Mouse (Mus musculus) left cerebral cortex, postnatal 36 days (tissue): ENCODE measurements around the gene Stx4a. TPM values are rescaled to one million over a fixed set of nuclear protein-coding genes. Genes with fewer than 3 reads are reported as not detected.
"Not testable (repeated sequence)": the region's sequence is repeated elsewhere in the genome, so short reads cannot be mapped to it uniquely, and the experiment has no call there.

Experiments
- DNase-seq, 2 experiments: peaks; one replicate each; pipeline ENCODE4 v3.0.0; 2021 to 2022; ENCODE audit warnings: low spot score in 2 of 2, mixed read lengths in 1 of 2
- intact Hi-C: fragments of 180-260 bp; cut with DNase I; formaldehyde crosslinking; loops from one replicate; pipeline ENCODE4 v1.15.1; 2025
- total RNA-seq, 2 experiments: library from RNA; stranded (reverse); gene quantifications; 2 replicates each; pipeline ENCODE4 v1.2.3; 2021

Gene Stx4a
- total RNA-seq, 2 experiments from 2014 or later, result 74.6 to 76.0 TPM

DNA sequence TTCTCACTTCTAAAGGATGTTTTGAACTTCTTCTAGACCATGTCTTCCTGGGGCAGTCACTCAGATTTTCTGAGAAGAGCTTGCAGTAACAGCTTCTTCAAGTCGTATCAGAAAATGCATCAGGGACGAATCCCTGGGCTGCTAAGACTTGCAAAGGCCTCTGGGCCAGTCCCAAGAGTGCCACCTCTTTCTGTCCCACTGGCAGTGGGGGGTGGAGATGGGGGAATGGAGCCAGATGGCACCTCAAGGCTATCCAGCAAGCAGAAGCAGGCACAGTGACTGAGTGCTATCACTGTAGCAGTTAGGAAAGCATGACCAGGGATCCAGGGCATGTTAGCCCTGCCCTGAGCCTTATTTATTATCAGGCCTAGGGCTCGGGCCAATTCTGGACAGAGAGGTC lies 11.8 kb upstream of the Stx4a start:
- intact Hi-C loops, result no loop called here
- DNase-seq, result no peak

DNA sequence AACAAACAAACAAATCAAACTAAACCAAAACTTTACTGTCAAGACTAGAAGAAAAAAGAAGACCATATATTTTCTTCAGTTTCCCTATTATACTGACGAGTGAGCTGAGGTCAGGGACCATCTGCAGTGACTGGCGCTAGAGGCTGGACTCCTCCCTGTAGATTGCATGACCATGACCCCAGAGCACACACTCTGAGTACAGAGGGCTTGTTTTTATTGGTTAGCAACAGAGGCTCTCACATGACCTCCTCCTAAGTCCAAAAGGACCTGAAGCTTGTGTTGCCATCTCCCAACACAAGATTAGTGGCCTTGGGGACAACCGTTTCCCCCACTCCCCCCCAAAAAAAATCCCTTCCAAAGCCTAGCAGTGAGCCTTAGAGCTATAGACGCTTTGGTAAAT lies 10.3 kb upstream of the Stx4a start:
- DNase-seq, result no peak
- intact Hi-C loops, result no loop called here

DNA sequence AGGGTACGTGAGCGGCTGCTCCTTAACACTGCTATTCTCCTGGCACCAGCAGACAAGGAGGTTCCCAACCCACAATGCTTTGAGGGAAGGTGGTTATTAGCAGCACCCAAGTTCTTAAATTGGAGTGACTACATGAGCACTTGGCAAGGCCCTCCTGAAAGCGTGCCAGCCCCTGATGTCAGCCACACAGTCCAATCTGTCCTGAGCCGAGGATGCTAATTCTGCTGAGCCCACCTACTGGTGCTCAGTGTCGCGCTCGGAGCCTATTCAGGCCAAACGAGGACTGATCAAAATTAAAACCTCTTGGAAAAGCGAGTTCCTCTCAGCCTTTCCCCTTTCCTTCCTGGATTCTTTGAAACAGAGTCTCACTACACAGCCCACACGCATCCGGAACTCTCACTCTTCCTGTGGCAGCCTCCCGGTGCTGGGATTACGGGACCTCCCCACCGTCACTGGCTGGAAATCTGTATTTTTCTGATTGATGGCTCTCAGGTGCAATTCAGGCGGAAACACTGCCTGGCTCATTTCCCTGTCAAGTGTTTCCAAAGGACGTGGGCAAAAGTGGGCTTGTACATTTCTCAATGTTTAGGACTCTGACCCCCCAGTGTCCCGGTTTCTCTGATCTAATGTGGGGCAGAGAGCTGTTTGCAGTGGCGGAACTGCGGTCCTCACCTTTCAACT lies 9.7 kb upstream of the Stx4a start:
- peak; percentile 77 to 78 for DNase-seq
- intact Hi-C loops, result no loop called here

DNA sequence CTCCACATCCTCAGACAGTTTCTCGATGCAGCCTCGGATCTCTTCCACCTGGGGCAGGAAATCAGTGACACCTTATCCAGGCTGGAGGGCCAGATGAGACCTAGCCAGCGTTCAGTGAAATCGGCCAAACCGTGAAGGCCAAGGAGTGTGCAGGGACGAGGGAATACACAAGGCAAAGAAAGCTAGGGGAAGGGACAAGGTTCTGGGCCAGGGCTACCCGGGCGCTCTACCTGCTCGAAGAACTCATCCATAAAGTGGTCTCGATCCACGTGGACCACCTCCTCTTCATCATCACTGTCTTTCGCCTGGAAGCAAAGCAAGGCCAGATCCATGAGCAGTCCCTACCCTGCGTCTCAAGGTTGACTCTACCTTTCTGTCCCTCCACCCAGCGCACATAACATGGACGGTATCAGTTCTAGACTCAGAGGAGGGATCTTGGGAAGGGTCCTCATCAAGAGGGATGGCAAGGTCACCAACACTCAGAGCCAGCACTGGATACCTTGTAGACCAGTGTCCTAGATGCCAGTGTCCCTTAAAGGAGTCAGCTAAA lies 8.9 kb upstream of the Stx4a start:
- intact Hi-C loops, result no loop called here
- no peak for DNase-seq

DNA sequence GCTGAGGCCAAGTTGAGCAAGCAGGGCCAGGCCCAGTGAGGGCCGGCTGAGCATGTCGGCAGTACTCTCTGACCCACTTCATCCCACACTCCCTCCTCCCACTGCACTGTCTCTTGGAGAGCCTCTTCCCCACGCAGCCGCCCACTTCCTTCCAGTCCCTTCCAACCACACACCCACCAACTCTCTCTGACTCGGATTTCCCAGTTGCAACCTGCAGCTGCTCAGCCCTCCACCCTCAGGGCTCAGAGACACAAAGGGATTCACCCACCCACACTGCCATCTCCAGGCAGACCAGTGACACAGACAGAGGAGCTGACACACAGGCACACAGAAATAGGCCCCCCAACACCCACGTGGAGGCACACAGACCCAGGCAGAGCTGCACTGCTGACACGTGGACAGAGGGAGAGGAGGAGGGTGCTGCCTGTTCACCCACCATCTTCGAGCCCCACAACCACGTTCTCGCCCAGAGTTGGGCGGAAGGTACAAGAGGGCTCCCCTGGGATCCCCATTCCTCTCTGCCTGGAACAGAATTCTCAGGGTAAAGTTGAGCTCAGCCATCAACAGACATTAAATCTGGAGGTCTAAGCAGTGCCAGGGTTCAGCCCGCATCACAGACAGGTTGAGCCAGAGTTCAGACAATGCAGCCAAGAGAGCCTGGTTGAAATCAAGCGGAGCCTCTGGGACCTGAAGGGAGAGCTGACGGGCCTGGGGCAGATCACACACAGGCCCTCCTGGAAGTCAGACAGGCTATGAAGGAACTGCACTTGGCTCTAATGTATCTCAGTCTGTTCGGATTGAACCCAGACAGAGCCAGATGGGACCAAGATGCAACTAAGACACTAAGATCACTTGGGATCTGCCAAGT lies 7.9 kb upstream of the Stx4a start:
- peak; percentile 80 to 85 for DNase-seq
- intact Hi-C loops, result loop anchor here (1.0 kb wide), 1 partner anchor 25 kb away; no protein-coding TSS in a partner anchor

DNA sequence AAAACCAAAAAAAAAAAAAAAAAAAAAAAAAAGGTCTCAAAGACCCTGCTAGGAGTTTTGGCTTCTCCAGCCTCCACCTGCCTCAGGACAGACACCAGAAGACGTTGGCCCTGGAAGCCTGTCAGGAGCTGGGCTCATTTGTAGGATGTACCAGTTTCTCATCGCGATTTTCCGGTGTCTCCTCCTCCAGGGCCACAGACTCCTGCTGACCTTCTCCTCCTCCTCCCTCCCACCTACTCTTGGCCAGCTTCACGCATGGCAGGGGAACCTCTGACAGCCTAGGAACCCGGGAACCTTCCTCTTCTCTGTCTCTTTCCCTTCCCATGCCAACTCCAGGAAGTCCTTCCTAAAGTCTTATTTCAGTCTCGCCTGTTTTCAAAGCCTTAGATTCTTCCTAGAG lies 7.0 kb upstream of the Stx4a start:
- intact Hi-C loops, result no loop called here
- DNase-seq, result no peak

DNA sequence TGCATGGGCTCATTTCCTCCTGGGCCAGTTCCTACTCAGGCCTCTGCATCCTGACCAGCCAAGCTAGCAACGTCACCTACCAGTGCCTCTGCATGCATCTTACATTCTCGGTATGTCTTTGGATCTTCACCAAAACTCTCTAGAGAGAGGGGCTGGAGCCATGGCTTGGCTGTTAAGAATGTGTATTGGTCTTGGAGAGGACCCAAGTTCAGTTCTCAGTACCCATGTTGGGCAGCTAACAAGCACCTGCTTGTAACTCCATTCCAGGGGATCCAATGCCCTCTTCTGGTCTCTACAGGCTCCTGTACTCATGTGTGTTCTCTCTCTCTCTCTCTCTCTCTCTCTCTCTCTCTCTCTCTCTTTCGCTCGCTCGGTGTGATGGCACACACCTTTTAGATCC lies 6.3 kb upstream of the Stx4a start:
- intact Hi-C loops, result no loop called here
- no peak for DNase-seq

DNA sequence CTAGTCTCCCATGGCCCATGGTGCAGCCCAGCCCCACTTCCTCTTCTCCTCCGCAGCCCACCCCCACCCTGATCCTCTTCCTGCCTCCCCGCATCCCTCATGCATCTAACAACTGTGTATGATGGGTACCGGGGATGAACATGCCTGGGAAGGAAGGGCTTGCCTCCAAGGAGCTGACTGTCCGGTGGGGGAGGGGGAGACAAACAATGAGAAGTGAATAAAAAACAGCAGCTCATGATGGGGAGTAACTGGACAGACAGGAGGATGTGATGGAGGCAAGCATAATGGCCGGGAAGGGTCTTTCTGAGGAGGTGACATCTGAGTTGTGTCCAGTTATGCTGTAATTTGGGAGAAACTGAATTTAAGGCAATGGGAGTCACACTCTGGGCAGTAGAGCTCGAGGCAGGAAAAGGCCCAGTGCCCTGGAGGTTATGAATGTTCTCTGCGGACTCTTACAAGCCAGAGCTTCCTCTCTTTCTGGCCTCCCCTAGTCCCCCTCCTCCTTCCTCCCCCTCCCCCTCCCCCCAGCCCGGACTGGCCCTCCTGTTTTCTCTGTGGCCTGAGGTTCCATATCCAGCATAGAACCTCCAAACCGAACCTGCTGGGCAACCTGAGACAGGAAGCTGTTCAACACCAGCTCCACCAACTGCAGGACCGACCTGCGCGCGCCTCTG lies 3.1 kb upstream of the Stx4a start:
- no peak for DNase-seq
- intact Hi-C loops, result no loop called here

DNA sequence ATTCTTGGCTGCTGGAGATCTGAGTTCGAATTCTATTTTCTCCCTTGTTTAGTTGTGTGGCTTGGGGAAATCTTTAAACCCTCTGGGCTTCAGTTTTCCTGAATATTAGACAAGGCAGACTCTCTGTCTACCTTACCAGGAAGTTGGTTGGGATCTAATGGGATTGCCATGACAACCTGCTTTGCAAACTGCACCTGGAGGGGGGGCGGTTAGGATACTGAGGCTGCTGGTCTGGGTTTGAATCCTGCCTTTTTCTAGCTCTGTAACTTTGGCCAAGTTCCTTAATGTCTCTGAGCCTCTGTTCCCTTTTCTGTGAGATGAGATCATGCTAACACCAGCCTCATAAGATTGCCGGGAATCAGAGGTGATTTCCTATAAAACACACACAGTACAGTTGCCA lies 1.6 kb upstream of the Stx4a start:
- DNase-seq, result no peak
- intact Hi-C loops, result no loop called here

DNA sequence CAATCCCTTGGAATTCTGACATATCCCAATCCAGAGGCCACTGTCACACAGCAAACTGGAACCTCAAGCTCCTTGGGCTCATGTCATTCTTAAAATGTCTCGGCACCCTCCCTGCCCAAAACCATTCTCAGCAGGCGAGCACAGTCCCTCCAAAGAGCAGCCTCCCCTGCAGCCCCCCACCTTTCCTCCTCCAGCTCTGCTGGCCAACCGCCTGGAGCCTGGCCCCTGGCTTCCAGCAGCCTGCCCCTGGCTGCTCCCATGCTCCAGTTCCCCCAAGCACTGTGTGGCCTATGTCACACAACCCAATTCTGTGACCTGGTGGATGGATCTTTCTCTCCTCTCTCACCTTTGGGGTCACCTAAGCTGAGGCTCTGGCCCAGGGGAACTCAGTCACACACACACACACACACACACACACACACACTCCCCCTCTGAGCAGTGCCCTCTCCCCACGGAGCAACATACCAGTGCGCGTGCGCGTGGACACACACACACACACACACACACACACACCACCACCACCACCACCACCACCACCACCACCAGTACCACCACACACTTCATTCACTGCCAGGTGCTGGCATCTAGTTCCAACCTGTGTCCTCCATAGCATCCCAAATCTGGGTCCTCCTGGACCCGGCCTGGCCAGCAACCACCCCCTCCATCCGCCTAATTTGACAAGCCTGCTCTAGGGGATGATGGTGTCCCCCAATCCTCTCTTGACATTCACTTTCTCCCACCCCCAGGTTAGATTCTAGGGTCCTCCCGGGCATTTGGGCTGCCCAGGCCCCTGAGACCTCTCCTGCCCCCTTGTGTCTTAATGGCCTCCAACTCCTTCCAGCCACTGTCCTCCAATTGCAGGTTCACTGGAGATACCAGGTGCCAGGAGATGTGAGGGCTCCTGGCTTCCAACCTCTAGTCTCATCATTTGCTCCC lies 590 bp upstream of the Stx4a start:
- peak in 1 of 2 experiments; percentile 46 for DNase-seq
- intact Hi-C loops, result loop anchor here (1.0 kb wide), 1 partner anchor 18 kb away; no protein-coding TSS in a partner anchor

DNA sequence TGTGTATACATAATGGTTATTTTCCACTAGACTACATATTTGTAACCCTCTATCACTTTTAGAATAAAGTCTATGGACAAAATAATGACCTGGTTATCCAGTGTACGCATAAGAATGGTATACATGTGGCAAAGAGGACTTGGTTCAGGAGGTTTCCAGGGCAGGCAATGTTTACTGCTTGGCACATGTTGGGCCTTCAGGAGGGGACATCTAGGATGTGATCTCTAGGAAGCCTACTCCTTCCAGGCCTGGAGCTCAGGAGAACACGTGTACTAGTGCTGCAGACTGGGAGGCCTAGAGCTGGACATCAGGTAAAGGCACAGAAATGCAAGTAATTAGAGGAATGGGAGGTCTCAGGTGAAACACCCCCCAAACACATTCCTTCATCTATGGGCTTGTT lies 11.5 kb downstream of the Stx4a start:
- intact Hi-C loops, result no loop called here
- DNase-seq, result no peak

DNA sequence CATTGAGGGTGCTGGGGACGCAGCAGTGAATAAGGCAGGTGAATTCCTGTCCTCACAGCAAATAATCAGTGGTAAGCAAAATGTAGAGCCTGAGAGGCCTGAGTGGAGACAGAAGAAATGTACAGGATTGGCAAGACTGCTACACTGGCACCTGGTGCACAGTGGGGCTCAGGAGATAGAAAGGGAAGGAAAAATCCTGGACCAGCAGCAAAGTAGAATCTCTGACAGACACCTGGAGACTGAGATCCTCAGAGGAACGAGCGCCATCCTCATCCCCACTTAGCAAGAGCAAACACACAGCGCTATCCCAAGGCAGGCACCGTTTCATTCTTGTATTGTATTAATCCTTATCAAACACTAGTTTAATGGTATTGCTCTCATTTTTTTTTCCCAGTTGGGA lies 13.4 kb downstream of the Stx4a start:
- intact Hi-C loops, result no loop called here
- DNase-seq, result no peak

DNA sequence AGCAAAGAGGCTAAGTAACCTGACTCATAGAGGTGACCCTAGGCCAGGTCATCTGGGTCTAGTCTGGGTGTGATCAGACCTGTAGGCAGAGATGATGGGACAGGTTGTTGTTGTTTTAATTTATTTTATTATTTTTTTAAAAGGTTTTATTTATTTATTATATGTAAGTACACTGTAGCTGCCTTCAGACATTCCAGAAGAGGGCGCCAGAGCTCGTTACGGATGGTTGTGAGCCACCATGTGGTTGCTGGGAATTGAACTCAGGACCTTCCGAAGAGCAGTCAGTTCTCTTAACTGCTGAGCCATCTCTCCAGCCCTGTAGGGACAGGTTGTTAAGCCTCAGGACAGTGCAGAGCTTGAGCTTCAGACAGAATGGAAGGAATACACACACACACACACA lies 13.8 kb downstream of the Stx4a start:
- DNase-seq, result not testable (repeated sequence)

DNA sequence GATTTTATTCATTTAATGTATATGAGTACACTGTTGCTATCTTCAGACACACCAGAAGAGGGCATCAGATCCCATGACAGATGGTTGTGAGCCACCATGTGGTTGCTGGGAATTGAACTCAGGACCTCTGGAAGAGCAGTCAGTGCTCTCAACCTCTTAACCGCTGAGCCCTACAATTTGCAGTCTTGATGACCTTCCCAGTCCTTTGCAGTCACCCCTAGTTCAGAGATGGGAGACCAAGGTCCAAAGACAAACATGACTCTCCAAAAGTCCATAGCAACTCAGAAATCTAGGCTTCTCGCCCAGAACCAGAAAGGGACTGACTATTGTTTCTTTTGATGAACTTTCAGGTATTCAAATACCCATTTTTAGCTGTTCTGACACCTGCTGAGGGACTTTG lies 15.9 kb downstream of the Stx4a start:
- intact Hi-C loops, DNase-seq: not testable (repeated sequence)

More for the DNA sequence above, 13.8 kb downstream of the Stx4a start:
- intact Hi-C loops, result not testable (repeated sequence)

DNA sequence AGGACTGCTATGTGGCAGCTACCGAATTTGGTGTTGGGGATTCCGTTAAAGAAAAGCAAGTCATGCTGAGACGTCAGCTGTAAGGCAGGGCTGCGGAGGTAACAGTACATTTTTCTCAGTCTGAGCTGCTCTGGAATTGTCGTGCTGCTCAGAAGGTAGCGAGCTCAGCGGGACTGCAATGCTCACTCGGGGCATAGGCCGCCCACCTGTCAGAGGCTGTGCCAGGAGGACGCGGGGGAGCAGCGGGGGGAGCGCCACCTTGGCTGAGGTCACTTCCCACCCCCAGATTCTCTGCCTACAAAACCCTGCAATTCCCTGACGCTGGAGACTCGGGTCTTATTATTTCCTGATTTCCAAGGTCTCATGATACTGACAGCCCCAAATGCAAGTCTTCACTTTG lies 16.8 kb downstream of the Stx4a start:
- intact Hi-C loops, result loop anchor here (1.0 kb wide), 3 partner anchors 17 to 34 kb away; partner anchors contain the start of genes Stx1b and Stx4a
- peak; percentile 83 to 84 for DNase-seq

DNA sequence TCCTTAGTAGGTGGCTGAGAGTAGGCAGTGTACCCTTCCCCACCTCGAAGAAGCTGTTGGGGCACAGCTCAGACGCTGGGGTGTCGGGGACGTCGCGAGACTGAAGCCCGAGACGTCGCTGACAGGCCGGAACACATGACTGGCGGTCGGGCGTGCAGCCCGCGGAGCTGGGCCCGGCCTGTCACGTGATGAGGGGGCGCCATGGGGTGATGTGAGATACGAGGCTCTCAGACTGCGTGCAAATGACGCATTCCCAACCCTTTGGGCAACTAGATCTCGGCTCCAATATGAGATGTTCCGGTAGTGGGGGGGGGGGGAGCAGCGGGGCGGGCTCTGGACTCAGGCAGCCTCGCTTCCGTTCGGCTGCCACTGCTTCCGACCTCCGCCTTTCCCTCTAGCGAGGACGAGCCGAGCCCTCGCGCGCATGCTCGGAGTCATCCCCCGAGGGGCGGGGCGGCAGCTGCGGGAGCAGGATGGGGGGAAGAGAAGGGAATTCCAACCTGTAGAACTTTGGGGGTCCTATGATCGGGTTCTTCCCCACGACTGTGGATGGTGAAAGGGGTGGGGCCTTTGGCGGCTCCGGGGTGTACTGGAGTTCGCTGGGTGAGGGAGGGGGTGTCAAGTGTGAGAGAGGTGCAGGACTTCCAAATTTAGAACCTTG lies 17.4 kb downstream of the Stx4a start:
- intact Hi-C loops, result loop anchor here (1.0 kb wide), 3 partner anchors 17 to 34 kb away; partner anchors contain the start of genes Stx1b and Stx4a
- peak; percentile 96 to 98 for DNase-seq

DNA sequence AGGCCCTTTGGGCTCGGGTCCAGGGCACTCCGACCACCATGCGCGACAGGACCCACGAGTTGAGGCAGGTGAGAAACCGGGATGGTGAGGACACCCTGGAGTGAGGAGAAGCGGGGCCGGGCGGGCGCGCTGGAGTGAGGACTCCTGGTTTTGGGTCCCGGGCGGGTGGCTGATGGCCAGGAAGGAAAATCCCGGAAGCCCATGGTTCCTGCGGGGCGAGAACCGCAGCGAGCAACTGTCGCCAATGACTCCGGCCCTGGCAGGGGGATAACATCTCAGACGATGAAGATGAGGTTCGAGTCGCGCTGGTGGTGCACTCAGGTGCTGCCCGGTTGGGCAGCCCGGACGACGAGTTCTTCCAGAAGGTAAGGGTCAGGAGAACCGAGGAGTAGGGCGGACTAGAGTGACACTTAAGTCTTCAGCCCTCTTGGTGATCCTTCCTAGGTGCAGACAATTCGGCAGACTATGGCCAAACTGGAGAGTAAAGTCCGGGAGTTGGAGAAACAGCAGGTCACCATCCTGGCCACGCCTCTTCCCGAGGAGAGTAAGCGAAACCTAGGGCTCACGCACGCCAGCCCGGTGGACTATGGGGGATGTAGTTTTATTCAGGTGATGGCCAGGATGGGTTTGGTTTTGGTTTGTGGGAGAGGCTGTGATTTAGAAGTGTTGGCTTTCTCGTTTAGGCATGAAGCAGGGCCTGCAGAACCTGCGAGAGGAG lies 18.1 kb downstream of the Stx4a start:
- DNase-seq, result peak; percentile 75 to 81
- intact Hi-C loops, result no loop called here
